Mouse (Mus musculus): Measurements from ENCODE around the gene Patz1.

- no peak for TF ChIP-seq MYC (IDR thresholded peaks at IDR 0.05; ENCODE audit: low read depth, low read length)
- TF ChIP-seq CTCF (conservative IDR thresholded peaks at IDR 0.05 in 1 of 2, IDR thresholded peaks at IDR 0.05 in 1 of 2; ENCODE audit: low read depth in 2 of 2, low read length in 2 of 2): no peak
- TF ChIP-seq POLR2A (IDR thresholded peaks at IDR 0.05; ENCODE audit: low read depth, low read length): no peak
- no peak for TF ChIP-seq SMC3 (IDR thresholded peaks at IDR 0.05; ENCODE audit: low read depth, low read length)
- no peak for TF ChIP-seq USF2 (conservative IDR thresholded peaks at IDR 0.05; ENCODE audit: low read depth, low read length)
- no peak for TF ChIP-seq RAD21 (IDR thresholded peaks at IDR 0.05; ENCODE audit: low read depth, low read length)
- no peak for TF ChIP-seq HCFC1 (IDR thresholded peaks at IDR 0.05; ENCODE audit: low read depth, low read length)
- no peak for TF ChIP-seq CHD2 (IDR thresholded peaks at IDR 0.05; ENCODE audit: low read length)
Observed at GRCm38 (mm10) chr11:3292711-3293249, 4.1 kb downstream of the Patz1 start.

All from CH12.LX (cell line).